Mouse (Mus musculus) bone marrow macrophage, adult 2 months (primary cell): ENCODE measurements at regions not wholly inside any gene's neighbourhood (a gene's known extent, or its start where the extent isn't known, plus 50 kb on each side); places are given as distances from the start of the nearest gene placed in this dataset.

Experiments used
- CTCF ChIP-seq: IDR thresholded peaks from 2 replicates; pipeline ENCODE4 v1.5.1; 2012; ENCODE audit warnings: low read depth, mild to moderate bottlenecking, low read length, moderate library complexity
- POLR2A ChIP-seq: IDR thresholded peaks from 2 replicates; pipeline ENCODE4 v1.6.1; 2012; ENCODE audit warnings: mild to moderate bottlenecking, low read depth, low read length, borderline replicate concordance

DNA sequence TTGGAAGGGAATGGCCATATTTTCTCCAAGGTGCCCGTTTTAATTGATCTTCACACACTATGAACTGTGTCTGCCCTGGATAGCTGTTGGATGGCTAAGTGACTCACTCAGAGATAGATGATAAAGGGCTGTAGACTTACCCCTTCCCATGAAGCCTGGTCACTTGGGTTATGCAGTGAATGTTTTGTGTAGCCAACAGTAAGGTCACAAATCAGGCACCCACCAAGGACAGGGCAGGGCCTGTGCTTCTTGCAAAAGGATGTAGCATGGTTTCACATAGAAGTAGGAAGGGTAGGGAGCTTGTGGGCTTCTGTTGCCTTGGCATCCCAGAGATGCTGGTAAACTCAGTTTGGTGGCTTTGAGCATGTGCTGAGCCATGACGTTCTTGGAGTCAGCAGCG is 263.1 kb downstream of the Dysf start:
- TF ChIP-seq POLR2A (no peak), CTCF (no peak)
